Mouse (Mus musculus) cerebellum, adult 9-10 months (tissue): ENCODE data around the gene Ly6g.
"Not testable (repeated sequence)": the region's sequence is repeated elsewhere in the genome, so short reads cannot be mapped to it uniquely, and the experiment has no call there.

Experiments
- DNase-seq: peaks from one replicate; pipeline ENCODE4 v3.0.0; 2022

Ly6g gene

DNA sequence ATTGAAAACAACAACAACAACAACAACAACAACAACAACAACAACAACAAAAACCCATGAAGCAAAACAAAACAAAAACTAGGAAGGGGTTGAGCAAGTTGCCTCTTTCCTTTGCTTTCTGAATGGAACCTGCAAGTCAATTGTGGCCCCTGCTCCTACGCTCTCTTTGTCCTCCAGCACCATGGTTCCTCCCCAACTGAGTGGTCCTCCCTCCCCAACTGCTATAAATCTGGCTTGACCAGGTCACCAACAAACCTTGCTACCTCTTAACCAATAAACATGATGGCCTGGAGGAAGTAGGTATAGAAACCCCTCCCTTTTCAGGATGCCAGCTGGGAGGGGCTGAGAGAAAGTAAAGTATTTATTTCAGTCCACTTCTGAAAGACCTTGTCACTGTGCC is at the start of gene Ly6g:
TSS of gene Ly6g (plus strand) at position 301 of the 400 bp plus-strand sequence.
- DNase-seq: no peak

DNA sequence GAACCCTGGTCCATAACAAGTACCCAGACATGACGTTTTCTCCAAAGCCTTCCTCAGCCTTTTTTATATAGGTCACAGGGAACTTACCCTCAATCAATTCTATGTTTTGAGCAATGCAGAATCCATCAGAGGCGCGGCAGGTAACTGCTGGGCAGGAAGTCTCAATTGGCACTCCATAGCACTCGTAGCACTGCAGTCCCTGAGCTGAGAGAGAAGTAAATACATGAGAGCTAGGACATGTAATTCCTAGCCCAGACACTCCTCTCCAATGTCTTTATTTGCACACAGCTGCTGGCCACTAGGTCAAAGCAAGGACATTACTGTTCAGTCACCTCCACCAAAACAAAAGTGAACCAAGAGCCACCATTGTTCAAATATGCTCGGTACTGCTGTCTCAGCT is 44.6 kb upstream of the Ly6g start:
- not testable (repeated sequence) for DNase-seq

DNA sequence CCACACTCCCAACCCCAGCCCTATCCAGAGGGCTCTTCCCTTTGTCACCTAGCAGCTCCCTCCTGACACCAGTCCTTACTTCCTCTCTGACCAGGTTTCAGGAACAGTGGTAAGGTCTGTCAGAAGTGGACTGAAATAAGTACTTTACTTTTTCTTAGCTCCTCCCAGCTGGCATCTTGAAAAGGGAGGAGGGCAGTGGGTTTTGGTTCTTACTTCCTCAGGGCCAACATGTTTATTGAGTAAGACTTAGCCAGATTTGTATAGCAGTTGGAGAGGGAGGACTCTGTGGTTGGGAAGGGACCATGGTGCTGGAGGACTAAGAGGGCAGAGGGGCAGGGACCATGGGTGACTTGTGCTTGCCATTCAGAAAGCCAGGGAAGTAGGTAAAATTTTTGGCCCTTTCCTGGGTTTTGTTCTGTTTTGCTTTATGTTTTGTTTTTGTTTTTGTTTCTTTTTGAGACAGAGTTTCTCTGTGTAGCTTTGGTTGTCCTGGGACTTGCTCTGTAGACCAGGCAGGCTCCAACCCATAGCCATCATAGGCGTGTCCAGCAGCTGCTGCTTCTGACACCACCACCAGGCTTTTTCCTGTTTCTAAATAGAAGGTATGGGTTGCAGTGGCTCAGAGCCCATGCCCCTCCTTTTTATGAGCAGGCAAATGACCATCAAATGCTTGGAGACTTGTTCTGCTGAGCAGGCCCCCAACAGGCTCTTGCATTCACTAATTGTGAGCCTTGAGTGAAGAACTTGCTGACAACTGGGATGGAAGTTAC is 43.0 kb upstream of the Ly6g start, which contains the start of gene Ly6c2:
TSS of gene Ly6c2 (minus strand) at position 110 of the 770 bp plus-strand sequence.
- DNase-seq: not testable (repeated sequence)

DNA sequence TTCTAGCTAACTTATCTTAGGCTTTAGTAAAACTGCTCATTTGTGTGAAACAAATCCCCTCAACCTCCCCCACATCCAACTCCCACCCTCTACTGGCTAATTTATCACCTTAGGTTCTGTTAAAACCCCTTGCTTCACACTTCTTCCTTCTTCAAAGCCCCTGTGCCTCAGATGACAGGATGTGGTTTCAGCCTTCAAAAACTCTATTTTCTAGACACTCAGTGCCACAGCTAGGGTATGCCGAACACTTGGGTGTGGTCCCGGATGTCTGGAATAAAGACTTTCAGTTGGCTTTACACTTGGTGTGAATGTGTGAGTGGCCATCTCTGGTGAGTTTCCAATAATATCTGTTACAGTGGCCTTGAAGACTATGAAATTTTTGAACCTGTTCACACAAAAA is 38.5 kb upstream of the Ly6g start:
- DNase-seq: no peak

DNA sequence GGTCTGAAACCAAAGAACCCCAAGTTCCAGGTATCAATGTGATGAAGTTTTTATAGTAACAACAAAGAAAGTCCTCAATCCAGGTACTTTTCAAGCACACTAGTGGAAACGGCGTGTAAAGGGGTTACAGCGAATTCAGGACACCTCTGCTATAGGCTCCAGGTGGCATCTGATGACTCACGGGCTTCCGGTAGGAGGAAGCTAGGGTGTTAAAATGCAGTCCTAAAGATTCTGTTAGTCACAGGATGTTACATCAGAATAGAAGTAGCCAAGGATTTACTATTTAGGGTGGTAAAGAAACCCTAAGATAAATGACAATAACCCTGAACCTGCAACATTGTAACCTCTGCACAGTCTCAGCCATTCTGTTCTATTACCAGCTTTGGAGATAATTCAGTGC is 37.6 kb upstream of the Ly6g start:
- DNase-seq: not testable (repeated sequence)

DNA sequence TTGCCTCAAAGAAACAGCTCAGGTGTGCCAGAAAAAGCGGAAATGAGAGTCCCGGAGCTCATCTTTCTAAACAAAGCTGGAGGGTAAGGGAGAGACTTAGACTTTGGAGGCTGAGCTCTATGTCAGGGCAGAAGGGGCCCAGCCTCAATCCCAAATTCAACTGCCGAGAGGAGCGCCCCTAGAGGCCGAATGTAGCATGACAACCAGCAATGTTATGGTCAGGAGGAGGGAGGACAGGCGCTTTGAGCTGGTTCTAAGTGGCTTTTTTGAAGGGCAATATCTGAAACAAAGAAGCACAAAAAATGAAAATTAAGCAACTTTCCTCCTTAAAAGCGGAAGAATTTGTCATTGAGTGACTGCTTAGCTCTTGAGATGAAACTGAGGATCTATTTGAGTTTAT is 36.3 kb upstream of the Ly6g start:
- DNase-seq: peak; percentile 3

DNA sequence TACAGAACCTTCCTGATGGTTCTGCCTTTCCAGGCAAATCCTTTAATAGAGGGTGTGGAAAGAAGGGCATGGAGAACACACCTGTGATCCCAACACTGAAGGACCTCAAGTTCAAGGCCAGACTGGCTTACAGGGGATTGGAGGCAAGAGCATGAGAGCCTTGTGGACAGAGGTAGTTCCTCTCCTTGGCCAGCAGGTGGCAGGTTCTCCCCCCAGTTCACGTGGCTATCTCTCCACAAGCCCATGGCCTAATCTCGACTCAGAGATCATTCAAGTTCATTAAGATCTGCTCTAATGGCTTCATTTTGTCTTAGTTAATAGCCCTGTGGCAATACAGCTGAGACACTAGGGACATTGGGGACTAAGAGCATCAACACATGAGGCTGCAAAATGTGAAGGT is 35.0 kb upstream of the Ly6g start:
- DNase-seq: no peak

DNA sequence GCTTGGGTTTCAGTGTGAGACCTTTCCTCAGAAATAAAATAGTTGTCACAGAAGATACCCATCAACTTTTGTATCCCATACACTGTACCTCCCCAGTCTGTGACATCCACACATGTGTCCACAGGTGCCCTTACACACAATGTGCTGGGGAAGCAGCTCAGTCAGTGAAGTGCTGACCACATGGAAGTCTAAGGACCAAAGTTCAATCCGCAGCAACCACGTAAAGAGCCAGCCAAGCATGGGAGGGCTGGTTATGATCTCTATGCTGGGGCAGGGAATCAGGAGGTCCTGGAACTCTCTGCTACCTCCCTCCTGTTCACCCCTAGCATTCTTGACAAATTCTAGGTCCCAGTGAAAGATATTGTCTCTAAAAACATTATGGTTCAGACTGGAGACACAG is 22.7 kb upstream of the Ly6g start:
- DNase-seq: not testable (repeated sequence)

DNA sequence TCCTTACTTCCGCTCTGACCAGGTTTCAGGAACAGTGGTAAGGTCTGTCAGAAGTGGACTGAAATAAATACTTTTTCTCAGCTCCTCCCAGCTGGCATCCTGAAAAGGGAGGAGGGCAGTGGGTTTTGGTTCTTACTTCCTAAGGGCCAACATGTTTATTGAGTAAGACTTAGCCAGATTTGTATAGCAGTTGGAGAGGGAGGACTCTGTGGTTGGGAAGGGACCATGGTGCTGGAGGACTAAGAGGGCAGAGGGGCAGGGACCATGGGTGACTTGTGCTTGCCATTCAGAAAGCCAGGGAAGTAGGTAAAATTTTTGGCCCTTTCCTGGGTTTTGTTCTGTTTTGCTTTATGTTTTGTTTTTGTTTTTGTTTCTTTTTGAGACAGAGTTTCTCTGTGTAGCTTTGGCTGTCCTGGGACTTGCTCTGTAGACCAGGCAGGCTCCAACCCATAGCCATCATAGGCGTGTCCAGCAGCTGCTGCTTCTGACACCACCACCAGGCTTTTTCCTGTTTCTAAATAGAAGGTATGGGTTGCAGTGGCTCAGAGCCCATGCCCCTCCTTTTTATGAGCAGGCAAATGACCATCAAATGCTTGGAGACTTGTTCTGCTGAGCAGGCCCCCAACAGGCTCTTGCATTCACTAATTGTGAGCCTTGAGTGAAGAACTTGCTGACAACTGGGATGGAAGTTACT is 19.8 kb upstream of the Ly6g start:
- not testable (repeated sequence) for DNase-seq

DNA sequence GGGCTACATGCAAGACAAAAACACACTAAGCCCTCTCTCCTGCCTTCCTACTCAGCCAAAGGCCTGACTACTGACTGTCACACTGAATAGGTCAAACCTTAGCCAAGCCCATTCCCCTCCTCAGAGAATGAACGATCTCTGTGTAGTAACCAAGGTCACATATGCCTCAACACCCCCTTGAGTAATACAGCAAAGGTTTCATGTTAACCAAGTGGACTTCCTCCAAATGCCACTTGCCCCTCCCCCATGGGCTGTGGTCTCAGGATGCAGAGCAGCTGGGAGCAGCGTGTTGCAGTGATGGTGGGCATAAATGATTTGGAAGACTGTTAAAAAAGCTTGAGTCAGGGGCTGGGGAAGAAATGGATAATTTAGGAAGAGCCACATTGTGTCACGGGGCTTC is 17.3 kb upstream of the Ly6g start:
- DNase-seq: not testable (repeated sequence)

DNA sequence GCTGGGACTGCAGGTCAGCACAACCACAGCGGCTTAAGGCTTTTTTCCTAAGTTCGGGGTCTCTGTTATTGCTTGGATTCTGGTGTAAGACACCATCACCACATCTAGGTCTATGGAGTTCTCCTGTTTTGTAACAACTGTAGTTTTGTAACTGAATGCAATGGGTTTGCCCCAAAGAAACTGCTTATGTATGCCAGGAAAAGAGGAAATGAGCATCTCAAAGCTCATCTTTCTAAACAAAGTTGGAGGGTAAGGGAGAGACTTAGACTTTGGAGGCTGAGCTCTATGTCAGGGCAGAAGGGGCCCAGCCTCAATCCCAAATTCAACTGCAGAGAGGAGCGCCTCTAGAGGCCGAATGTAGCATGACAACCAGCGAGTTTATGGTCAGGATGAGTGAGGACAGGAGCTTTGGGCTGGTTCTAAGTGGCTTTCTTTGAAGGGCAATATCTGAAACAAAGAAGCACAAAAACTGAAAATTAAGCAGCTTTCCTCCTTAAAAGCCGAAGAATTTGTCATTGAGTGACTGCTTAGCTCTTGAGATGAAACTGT is 13.2 kb upstream of the Ly6g start:
- DNase-seq: not testable (repeated sequence)

DNA sequence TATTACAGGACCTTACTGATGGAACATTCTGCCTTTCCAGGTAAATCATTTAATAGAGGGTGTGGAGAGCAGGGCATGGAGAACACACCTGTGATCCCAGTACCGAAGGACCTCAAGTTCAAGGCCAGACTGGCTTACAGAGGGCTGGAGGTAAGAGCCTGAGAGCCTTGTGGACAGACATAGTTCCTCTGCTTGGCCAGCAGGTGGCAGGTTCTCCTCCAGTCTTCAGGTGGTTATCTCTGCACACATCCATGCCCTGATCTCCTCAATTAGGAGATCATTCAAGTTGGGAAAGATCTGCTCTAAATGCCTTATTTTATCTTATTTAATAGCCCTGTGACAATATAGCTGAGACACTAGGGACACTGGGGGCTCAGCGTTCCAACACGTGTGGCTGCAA is 11.3 kb upstream of the Ly6g start:
- DNase-seq: no peak

DNA sequence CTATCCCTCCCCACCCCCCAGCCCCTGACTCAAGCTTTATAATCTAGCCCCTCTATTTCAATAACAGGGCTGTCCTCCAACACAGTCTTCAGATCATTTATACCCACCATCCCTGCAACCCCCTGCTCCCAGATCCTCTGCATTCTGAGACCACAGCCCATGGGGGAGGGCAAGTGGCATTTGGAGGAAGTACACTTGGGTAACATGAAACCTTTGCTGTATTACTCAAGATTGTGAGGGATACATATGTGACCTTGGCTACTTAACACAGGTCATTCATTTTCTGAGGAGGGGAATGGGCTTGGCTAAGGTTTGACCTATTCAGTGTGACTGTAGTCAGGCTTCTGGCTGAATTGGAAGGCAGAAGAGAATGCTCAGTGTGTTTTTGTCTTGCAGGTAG is 2.0 kb upstream of the Ly6g start:
- no peak for DNase-seq

DNA sequence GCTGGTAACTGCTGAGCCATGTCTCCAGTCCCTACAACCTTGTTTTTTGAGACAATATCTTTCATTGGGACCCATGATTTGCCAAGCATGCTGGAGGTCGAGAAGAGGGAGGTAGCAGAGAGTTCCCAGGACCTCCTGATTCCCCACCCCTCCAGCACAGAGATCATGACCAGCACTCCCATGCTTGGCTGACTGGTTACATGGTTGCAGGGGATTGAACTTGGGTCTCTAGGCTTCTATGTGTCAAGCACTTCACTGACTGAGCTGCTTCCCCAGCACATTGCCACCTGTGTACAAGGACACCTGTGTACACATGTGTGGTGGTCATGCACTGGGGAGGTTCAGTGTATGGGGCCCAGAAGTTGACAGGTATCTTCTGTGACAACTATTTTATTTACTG is 2.6 kb downstream of the Ly6g start:
- DNase-seq: no peak

DNA sequence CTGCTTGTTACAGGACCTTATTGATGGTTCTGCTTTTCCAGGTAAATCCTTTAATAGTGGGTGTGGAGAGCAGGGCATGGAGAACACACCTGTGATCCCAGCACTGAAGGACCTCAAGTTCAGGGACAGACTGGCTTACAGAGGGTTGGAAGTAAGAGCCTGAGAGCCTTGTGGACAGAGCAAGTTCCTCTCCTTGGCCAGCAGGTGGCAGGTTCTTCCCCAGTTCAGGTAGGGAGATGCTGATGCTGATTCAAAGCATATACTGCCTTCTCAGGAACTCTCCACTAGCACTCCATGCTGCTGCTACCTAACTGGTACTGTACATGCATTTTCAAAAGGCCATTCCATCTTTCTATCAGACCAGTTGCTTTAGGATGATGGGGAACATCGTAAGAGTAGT is 20.5 kb downstream of the Ly6g start:
- DNase-seq: peak; percentile 2

DNA sequence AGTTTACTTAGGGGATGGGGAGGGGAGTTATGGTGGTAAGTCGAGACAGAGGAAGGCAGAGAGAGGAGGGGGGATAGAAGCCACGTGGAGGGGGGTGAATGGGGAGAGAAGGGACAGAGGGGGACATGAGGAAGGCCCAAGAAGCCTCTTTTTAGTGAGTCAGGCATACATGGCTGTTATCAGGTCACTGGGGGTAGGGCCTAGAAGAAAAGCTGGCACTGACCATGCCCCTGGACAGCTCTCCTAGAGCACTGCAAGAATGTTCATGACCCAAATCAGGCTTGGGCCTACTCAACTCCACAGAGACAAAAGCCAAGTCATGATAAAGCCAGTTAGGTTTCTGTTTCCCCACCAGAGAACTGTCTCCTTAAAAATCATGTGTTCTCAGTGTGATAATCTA is 31.3 kb downstream of the Ly6g start:
- DNase-seq: no peak

DNA sequence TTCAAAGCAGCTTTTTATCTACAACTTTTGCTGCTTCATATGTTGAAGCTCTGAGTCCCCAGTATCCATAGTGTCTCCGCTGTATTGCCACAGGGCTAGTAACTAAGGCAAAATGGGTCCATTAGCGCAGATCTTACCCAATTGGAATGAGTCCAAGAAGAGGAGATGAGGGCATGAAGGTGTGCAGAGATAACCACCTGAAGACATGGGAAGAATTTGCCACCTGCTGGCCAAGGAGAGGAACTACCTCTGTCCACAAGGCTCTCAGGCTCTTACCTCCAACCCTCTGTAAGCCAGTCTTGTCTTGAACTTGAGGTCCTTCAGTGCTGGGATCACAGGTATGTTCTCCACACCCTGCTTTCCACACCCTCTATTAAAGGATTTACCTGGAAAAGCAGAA is 34.1 kb downstream of the Ly6g start:
- peak; percentile 9 for DNase-seq

DNA sequence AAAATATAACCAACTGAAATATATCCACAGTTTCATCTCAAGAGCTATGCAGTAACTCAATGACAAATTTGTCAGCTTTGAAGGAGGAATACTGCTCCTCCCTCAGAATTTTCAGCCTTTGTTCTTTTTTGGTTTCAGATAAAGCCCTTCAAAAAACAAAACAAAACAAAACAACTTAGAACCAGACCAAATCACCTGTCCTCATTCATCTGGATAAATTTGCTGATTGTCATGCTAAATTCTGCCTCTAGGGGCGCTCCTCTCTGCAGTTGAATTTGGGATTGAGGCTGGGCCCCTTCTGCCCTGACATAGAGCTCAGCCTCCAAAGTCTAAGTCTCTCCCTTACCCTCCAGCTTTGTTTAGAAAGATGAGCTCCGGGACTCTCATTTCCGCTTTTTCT is 35.5 kb downstream of the Ly6g start:
- DNase-seq: not testable (repeated sequence)
